Mouse (Mus musculus) right cerebral cortex, postnatal 36 days (tissue): ENCODE measurements around the gene 9030025P20Rik.
"Not testable (repeated sequence)": the region's sequence is repeated elsewhere in the genome, so short reads cannot be mapped to it uniquely, and the experiment has no call there.

Experiments
- DNase-seq, 2 experiments: peaks; one replicate each; pipeline ENCODE4 v3.0.0; 2022; ENCODE audit warnings: low spot score in 2 of 2, mixed read lengths in 1 of 2

The 9030025P20Rik gene

GRCm38 (mm10) chr17:14978362-14979038 is at the start of gene 9030025P20Rik, which contains the start of gene Gm3417:
Gene 9030025P20Rik, plus strand, starts transcription at chr17:14978468.
Gene Gm3417, minus strand, starts transcription at chr17:14978790.
- not testable (repeated sequence) for DNase-seq

GRCm38 (mm10) chr17:14928631-14929030 is 49.6 kb upstream of the 9030025P20Rik start:
- DNase-seq, result no peak

- DNase-seq, result no peak
Measured at GRCm38 (mm10) chr17:14930697-14931096, 47.6 kb upstream of the 9030025P20Rik start.

GRCm38 (mm10) chr17:14931469-14931868 is 46.8 kb upstream of the 9030025P20Rik start:
- DNase-seq, result no peak

- not testable (repeated sequence) for DNase-seq
Measured at GRCm38 (mm10) chr17:14935280-14935679, 43.0 kb upstream of the 9030025P20Rik start.

GRCm38 (mm10) chr17:14935841-14936605 is 42.2 kb upstream of the 9030025P20Rik start:
- no peak for DNase-seq

- DNase-seq, result not testable (repeated sequence)
Measured at GRCm38 (mm10) chr17:14942181-14942580, 36.1 kb upstream of the 9030025P20Rik start.

GRCm38 (mm10) chr17:14943009-14943728 is 35.1 kb upstream of the 9030025P20Rik start, which contains the start of the genes Wdr27 and 1600012H06Rik:
Gene Wdr27, minus strand, starts transcription at chr17:14943158.
Gene 1600012H06Rik, plus strand, starts transcription at chr17:14943184.
- DNase-seq, result peak; percentile 97 to 98

GRCm38 (mm10) chr17:14943729-14944059 is 34.6 kb upstream of the 9030025P20Rik start:
- DNase-seq, result no peak

- DNase-seq, result no peak
Measured at GRCm38 (mm10) chr17:14944551-14944950, 33.7 kb upstream of the 9030025P20Rik start.

- no peak for DNase-seq
Measured at GRCm38 (mm10) chr17:14949161-14949827, 29.0 kb upstream of the 9030025P20Rik start.

GRCm38 (mm10) chr17:14953452-14953851 is 24.8 kb upstream of the 9030025P20Rik start:
- DNase-seq, result no peak

- DNase-seq, result no peak
Measured at GRCm38 (mm10) chr17:14958686-14959327, 19.5 kb upstream of the 9030025P20Rik start.

GRCm38 (mm10) chr17:14959979-14960378 is 18.3 kb upstream of the 9030025P20Rik start:
- DNase-seq, result no peak

- DNase-seq, result no peak
Measured at GRCm38 (mm10) chr17:14960520-14960919, 17.7 kb upstream of the 9030025P20Rik start.

- not testable (repeated sequence) for DNase-seq
Measured at GRCm38 (mm10) chr17:14960951-14961556, 17.2 kb upstream of the 9030025P20Rik start, which contains the start of gene Phf10. Gene Phf10, minus strand, starts transcription at chr17:14961273.

- not testable (repeated sequence) for DNase-seq
Measured at GRCm38 (mm10) chr17:14961557-14962154, 16.6 kb upstream of the 9030025P20Rik start.

- DNase-seq, result not testable (repeated sequence)
Measured at GRCm38 (mm10) chr17:14968373-14968913, 9.8 kb upstream of the 9030025P20Rik start.

- not testable (repeated sequence) for DNase-seq
Measured at GRCm38 (mm10) chr17:14977718-14978361, 428 bp upstream of the 9030025P20Rik start.
